Mouse (Mus musculus): ENCODE data around the gene Hoxa11.

DNA sequence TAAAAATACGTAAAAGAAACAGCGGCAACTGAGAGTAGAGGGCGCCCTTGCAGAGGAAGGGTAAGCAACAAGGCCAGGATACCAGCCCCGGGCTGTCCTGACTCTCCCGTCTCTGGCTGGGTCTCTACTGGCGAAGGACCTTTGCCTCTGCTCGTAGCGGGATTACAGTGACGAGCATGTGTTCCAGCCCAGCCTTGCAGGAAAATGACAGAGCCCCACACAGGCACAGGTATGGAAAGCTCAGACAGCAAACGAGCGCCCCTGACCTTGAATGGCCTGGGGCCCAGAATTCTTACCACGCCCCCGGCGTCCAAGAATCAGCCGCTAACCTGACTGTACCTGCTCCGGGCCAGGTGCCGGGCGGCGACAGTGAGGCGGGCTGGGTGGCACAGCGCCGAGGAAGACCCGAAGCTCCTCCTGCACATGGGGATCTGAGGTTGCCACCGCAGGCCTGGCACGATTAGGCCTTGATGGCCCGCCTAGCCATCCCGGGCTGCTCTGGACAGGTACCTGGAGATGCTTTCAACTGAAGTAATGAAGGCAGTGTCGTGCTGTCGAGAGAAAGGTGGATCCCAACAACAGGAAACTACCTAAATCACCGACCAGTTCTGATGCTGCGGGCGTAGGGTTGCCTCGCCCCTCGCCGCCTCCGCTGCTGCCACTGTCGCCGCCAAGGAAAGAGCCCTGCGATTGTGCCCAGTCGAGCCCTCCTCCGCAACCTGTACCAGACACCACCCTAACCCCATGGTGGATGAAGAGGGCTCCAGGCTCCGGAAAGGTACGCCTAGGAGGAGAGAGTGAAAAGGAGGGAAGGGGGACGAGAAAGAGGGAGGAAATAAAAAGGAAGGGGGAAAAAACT, 15.8 kb downstream of the Hoxa11 start:
- TF ChIP-seq POLR2A (IDR thresholded peaks at IDR 0.05; ENCODE audit: low read depth, low read length) (no peak), CTCF (IDR thresholded peaks at IDR 0.05; ENCODE audit: extremely low read depth, insufficient read depth, insufficient read length, insufficient replicate concordance) (no peak)
